Mouse (Mus musculus): ENCODE data around the gene Clec4e. TPM values are rescaled to one million over a fixed set of nuclear protein-coding genes. Genes with fewer than 3 reads are reported as not detected.

Gene Clec4e
- polyA plus RNA-seq (2015; fragmentation: Illumina TruSeq; extraction: RNeasy Lipid Tissue Mini Kit (QIAGEN cat#74804); ENCODE audit: insufficient read depth, low read depth, low replicate concordance) = not detected

DNA sequence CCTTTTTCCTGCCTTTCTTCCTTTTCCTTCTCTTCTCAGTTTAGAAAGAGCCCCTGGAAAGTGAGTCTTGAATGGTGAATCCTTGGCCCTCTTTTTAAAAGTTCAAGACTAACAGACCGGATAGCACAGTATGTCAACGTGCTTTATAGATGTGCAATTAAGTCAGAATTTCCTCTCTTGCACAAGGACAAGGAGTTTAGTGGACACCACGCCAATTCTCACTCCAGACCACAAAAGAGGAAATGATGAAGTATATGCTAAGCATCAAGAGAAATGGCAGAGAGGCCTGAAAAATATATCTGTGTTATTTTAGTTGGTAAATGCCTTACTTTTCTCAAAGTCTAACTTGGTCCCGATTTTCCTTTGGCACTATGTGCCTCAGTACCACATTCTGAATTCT lies at the start of gene Clec4e:
Clec4e (minus strand) TSS at position 118 of the 400 bp plus-strand sequence.

DNA sequence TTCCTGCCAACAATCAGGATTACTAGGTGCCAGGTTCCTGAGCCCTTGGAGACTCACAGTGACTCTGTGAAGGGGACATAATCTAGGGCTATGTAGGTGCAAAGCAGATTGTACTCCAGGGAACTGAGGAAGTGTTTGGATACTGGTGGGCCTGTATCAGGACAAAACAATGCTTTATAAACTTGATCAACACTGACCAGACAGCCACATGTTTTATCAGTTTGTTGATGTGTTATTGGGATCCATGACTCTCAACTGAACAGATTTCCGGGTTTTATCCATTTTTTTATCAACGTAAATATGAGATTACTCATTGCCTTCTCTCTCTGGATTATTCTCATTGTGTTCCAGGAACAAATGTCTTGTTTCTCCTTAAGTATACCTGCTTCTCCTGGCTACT lies 18.4 kb upstream of the Clec4e start, which contains the start of gene Vmn2r19:
Vmn2r19 (plus strand) TSS at position 301 of the 400 bp plus-strand sequence.

DNA sequence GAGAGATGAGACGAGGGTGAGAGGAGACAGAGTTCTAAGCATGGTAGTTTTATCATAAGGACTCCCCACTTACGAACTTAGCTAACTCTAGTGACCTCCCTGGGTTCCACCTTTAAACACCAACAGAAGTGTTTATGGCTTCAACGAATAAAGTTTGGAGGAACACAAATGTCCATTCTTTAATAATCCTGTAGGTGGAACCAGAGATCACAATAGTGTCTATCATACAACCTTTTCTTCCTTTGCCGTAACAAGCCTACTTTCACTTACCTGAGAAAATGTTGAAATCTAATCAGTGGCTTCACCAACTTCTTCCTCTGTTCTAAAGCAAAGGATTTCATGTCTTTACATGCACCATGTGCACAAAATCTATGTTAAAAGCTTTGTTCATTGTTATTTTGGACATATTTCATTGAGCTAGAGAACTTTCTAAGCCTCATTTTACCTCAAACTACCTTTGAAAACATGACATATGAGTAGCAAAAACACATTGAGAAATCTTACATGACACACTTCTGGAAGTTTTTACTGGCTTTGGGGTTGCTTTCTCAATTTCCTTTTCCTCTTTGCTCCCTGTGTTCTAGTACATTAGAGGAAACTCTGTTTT lies 28.0 kb downstream of the Clec4e start, which contains the start of gene Clec4d:
Clec4d (plus strand) TSS at position 557 of the 607 bp plus-strand sequence.

Other genes starting within 250 kb of the Clec4e start
- gene Clec4b1, start 239.9 kb downstream of the Clec4e start, polyA plus RNA-seq (2015; fragmentation: Illumina TruSeq; extraction: RNeasy Lipid Tissue Mini Kit (QIAGEN cat#74804); ENCODE audit: insufficient read depth, low read depth, low replicate concordance) = not detected
- gene Clec4a2, start 183.4 kb downstream of the Clec4e start, polyA plus RNA-seq (2015; fragmentation: Illumina TruSeq; extraction: RNeasy Lipid Tissue Mini Kit (QIAGEN cat#74804); ENCODE audit: insufficient read depth, low read depth, low replicate concordance) = 1.5 TPM
- gene Clec4b2, start 117.0 kb downstream of the Clec4e start, polyA plus RNA-seq (2015; fragmentation: Illumina TruSeq; extraction: RNeasy Lipid Tissue Mini Kit (QIAGEN cat#74804); ENCODE audit: insufficient read depth, low read depth, low replicate concordance) = not detected
- gene Clec4n, start 60.0 kb downstream of the Clec4e start, polyA plus RNA-seq (2015; fragmentation: Illumina TruSeq; extraction: RNeasy Lipid Tissue Mini Kit (QIAGEN cat#74804); ENCODE audit: insufficient read depth, low read depth, low replicate concordance) = not detected
- gene Clec4d, start 27.8 kb downstream of the Clec4e start, polyA plus RNA-seq (2015; fragmentation: Illumina TruSeq; extraction: RNeasy Lipid Tissue Mini Kit (QIAGEN cat#74804); ENCODE audit: insufficient read depth, low read depth, low replicate concordance) = not detected
- not detected for gene Vmn2r19, start 18.5 kb upstream of the Clec4e start, polyA plus RNA-seq (2015; fragmentation: Illumina TruSeq; extraction: RNeasy Lipid Tissue Mini Kit (QIAGEN cat#74804); ENCODE audit: insufficient read depth, low read depth, low replicate concordance)
- gene Vmn2r20, start 128.2 kb upstream of the Clec4e start, polyA plus RNA-seq (2015; fragmentation: Illumina TruSeq; extraction: RNeasy Lipid Tissue Mini Kit (QIAGEN cat#74804); ENCODE audit: insufficient read depth, low read depth, low replicate concordance) = not detected
- not detected for gene Vmn2r21, start 243.5 kb upstream of the Clec4e start, polyA plus RNA-seq (2015; fragmentation: Illumina TruSeq; extraction: RNeasy Lipid Tissue Mini Kit (QIAGEN cat#74804); ENCODE audit: insufficient read depth, low read depth, low replicate concordance)

All from pancreas, adult 10 weeks (tissue).